Mouse (Mus musculus) stomach, embryonic 16.5 days (tissue): ENCODE data around the gene Cers3. TPM values are rescaled to one million over a fixed set of nuclear protein-coding genes. Genes with fewer than 3 reads are reported as not detected.

Source experiments
- ATAC-seq: fragments of 200-750 bp; cut with Nextera tagmentation; 2 replicates; pipeline ENCODE4 v1.8.0; 2017; ENCODE audit warnings: moderate number of reproducible peaks, moderate TSS enrichment; ENCODE audit not compliant: insufficient read depth, low FRiP score
- H3K27ac ChIP-seq: fragments of 300-500 bp; sonication (generic); 2 replicates; pipeline ENCODE4 v1.5.1; 2014; ENCODE audit warnings: low read length
- H3K27me3 ChIP-seq: fragments of 300-500 bp; sonication (generic); 2 replicates; pipeline ENCODE4 v1.6.1; 2014; ENCODE audit warnings: low read length, control low read depth, mixed read lengths; ENCODE audit not compliant: control insufficient read depth, insufficient read depth
- H3K36me3 ChIP-seq: fragments of 300-500 bp; sonication (generic); 2 replicates; pipeline ENCODE4 v1.6.1; 2014; ENCODE audit warnings: low read length; ENCODE audit not compliant: control insufficient read depth, insufficient read depth
- H3K4me1 ChIP-seq: fragments of 300-500 bp; sonication (generic); 2 replicates; pipeline ENCODE4 v1.6.1; 2014; ENCODE audit warnings: low read length, control low read depth, mixed read lengths; ENCODE audit not compliant: control insufficient read depth, insufficient read depth
- H3K4me2 ChIP-seq: fragments of 300-500 bp; sonication (generic); 2 replicates; pipeline ENCODE4 v1.6.1; 2014; ENCODE audit warnings: low read depth, low read length, mixed read lengths
- H3K4me3 ChIP-seq: fragments of 300-500 bp; sonication (generic); replicated peaks from 2 replicates; pipeline ENCODE4 v1.5.1; 2014; ENCODE audit warnings: mild to moderate bottlenecking, low read length
- H3K9ac ChIP-seq: fragments of 300-500 bp; sonication (generic); 2 replicates; pipeline ENCODE4 v1.6.1; 2014; ENCODE audit warnings: low read length
- H3K9me3 ChIP-seq: fragments of 300-500 bp; sonication (generic); replicated peaks from 2 replicates; pipeline ENCODE4 v1.6.1; 2016; ENCODE audit warnings: low read length, control low read depth; ENCODE audit not compliant: control insufficient read depth
- WGBS: fragments of 180-500 bp; shearing (Covaris S2); extraction: QIAGEN DNeasy Blood & Tissue Kit; methylation state at CpG from one replicate; pipeline ENCODE4 v1.1.7; 2014; 5-methylcytosine and 5-hydroxymethylcytosine counted together
- polyA plus RNA-seq: library from polyadenylated mRNA; unstranded; fragments of >200 nt; fragmentation: Nextera tagmentation; extraction: Ambion mirVana; gene quantifications from 2 replicates; pipeline ENCODE4 v1.2.1, GENCODE M21; 2015

The Cers3 gene
- 19.4 and 27.8 TPM in 2 replicates for polyA plus RNA-seq

DNA sequence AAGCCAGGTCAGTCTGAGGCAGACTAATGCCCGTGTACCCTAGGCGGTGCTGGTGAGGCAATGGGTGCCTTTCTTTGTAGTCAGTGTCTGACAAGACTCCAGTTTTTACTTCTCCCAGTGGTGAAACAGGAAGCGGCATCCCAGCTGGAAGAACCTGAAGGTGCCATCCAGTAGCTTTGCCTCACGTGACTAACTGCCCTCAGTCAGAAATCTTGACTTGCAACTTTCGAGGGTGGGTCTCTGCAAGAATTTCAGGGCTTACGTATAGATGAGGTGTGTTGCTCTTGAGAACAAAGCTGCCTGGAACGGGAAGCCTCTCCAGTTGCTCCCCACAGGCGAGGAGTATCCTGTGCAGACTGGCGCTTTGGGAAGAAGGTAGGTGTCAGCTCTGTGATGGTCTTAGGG lies at the start of gene Cers3:
TSS of gene Cers3 (plus strand) at position 128 of the 405 bp plus-strand sequence.
- Histone ChIP-seq H3K4me3 (peak within 1 kb of the TSS; percentile 35), H3K4me1 (peaks cover 3% of the 10 kb centered on the region; the same call in 1 of the 2 replicates), H3K9me3 (no peaks in the 10 kb centered on the region), H3K9ac (peak within 1 kb of the TSS; percentile 52), H3K4me2 (peak within 1 kb of the TSS; percentile 35), H3K27me3 (no peaks in the 10 kb centered on the region), H3K36me3 (no peaks in the 10 kb centered on the region), H3K27ac (peak within 1 kb of the TSS; percentile 73)
- 55% methylated on average over 9 of the region's 9 CpGs for WGBS
- peak; percentile 29; the same call in 1 of the 2 replicates for ATAC-seq

GRCm38 (mm10) chr7:66694467-66694866 lies 48.8 kb upstream of the Cers3 start:
- Histone ChIP-seq H3K36me3 (no peaks in the 10 kb centered on the region), H3K27me3 (no peaks in the 10 kb centered on the region), H3K9me3 (no peaks in the 10 kb centered on the region), H3K9ac (no peak overlapping the region), H3K4me3 (no peak overlapping the region), H3K27ac (no peak overlapping the region), H3K4me1 (peaks cover 7% of the 10 kb centered on the region), H3K4me2 (0 out of 2 replicates have a peak overlapping the region, but pooled peaks have one; percentile 24)
- no peak for ATAC-seq
- WGBS = 64% methylated on average over 7 of the region's 7 CpGs

GRCm38 (mm10) chr7:66702721-66703120 lies 40.6 kb upstream of the Cers3 start:
- no peak overlapping the region for H3K9ac ChIP-seq
- H3K27ac ChIP-seq = no peak overlapping the region
- H3K4me1 ChIP-seq = peaks cover 5% of the 10 kb centered on the region; the same call in 1 of the 2 replicates
- H3K27me3 ChIP-seq = no peaks in the 10 kb centered on the region
- no peak for ATAC-seq
- WGBS = 88% methylated on average over 7 of the region's 7 CpGs
- no peaks in the 10 kb centered on the region for H3K9me3 ChIP-seq
- H3K4me2 ChIP-seq = no peak overlapping the region
- H3K36me3 ChIP-seq = no peaks in the 10 kb centered on the region
- H3K4me3 ChIP-seq = no peak overlapping the region

GRCm38 (mm10) chr7:66704631-66705030 lies 38.7 kb upstream of the Cers3 start:
- H3K9ac ChIP-seq = no peak overlapping the region
- H3K36me3 ChIP-seq = no peaks in the 10 kb centered on the region
- H3K4me3 ChIP-seq = no peak overlapping the region
- peaks cover 5% of the 10 kb centered on the region; the same call in 1 of the 2 replicates for H3K4me1 ChIP-seq
- 92% methylated on average over 3 of the region's 3 CpGs for WGBS
- H3K9me3 ChIP-seq = no peaks in the 10 kb centered on the region
- no peak overlapping the region for H3K27ac ChIP-seq
- H3K27me3 ChIP-seq = no peaks in the 10 kb centered on the region
- no peak for ATAC-seq
- no peak overlapping the region for H3K4me2 ChIP-seq

GRCm38 (mm10) chr7:66711166-66711565 lies 32.1 kb upstream of the Cers3 start:
- Histone ChIP-seq H3K27me3 (no peaks in the 10 kb centered on the region), H3K4me3 (no peak overlapping the region), H3K4me2 (no peak overlapping the region), H3K9ac (no peak overlapping the region), H3K27ac (no peak overlapping the region), H3K9me3 (no peaks in the 10 kb centered on the region), H3K36me3 (peaks cover 20% of the 10 kb centered on the region), H3K4me1 (no peaks in the 10 kb centered on the region)
- ATAC-seq = no peak
- 33% methylated on average over 2 of the region's 2 CpGs for WGBS

DNA sequence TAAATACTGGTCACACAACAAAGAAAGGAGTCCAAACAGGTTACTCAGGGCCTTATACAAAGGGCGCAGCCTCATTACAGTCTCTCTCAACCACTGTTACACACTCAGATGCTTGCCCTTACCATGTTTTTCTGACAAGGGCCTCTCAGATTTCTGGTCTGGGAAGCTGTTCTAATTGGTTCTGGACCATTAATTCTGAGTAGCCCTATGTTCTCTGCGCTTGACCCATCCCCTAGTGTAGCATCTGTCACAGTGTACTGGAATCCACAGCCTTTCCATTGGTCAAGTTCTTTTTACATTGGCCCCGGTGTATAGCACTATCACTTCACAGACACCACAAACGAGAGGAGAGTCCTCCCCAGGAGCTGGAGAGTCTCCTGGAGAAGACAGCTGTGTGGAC lies 18.8 kb upstream of the Cers3 start:
- no peak overlapping the region for H3K4me3 ChIP-seq
- no peaks in the 10 kb centered on the region for H3K9me3 ChIP-seq
- H3K27ac ChIP-seq = no peak overlapping the region
- H3K9ac ChIP-seq = no peak overlapping the region
- no peaks in the 10 kb centered on the region for H3K36me3 ChIP-seq
- WGBS = 77% methylated on average over 4 of the region's 4 CpGs
- no peak for ATAC-seq
- H3K4me2 ChIP-seq = no peak overlapping the region
- H3K4me1 ChIP-seq = no peaks in the 10 kb centered on the region
- no peaks in the 10 kb centered on the region for H3K27me3 ChIP-seq

GRCm38 (mm10) chr7:66724954-66725353 lies 18.4 kb upstream of the Cers3 start:
- Histone ChIP-seq H3K36me3 (no peaks in the 10 kb centered on the region), H3K4me2 (no peak overlapping the region), H3K4me1 (no peaks in the 10 kb centered on the region), H3K4me3 (no peak overlapping the region), H3K9me3 (no peaks in the 10 kb centered on the region), H3K9ac (no peak overlapping the region), H3K27ac (no peak overlapping the region), H3K27me3 (no peaks in the 10 kb centered on the region)
- 82% methylated on average over 6 of the region's 6 CpGs for WGBS
- no peak for ATAC-seq

DNA sequence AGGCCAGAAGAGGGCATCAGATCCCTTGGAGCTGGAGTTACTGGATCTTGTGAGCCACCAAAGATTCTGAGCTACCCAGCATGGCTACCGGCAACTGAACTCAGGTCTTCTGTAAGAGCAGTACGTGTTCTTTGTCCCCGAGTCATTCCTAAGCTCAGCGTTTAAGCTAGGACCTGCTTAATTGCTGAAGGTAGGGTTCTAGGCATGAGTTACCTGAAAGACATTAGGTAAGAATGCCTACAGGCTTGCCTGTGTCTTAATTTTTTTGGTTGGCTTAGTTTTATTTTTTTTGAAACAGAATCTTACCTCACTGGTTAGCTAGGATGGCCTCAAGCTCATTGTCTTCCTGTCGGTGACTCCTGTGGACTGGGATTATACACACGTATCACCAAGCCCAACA lies 15.2 kb upstream of the Cers3 start:
- Histone ChIP-seq H3K4me1 (no peaks in the 10 kb centered on the region), H3K36me3 (no peaks in the 10 kb centered on the region), H3K9me3 (no peaks in the 10 kb centered on the region), H3K4me3 (no peak overlapping the region), H3K27ac (no peak overlapping the region), H3K4me2 (no peak overlapping the region), H3K9ac (no peak overlapping the region), H3K27me3 (no peaks in the 10 kb centered on the region)
- ATAC-seq = no peak
- WGBS = 94% methylated on average over 6 of the region's 6 CpGs

- Histone ChIP-seq H3K36me3 (no peaks in the 10 kb centered on the region), H3K9me3 (no peaks in the 10 kb centered on the region), H3K4me3 (no peak overlapping the region), H3K27me3 (no peaks in the 10 kb centered on the region), H3K4me1 (no peaks in the 10 kb centered on the region), H3K4me2 (no peak overlapping the region), H3K9ac (no peak overlapping the region), H3K27ac (no peak overlapping the region)
- WGBS = 66% methylated on average over 2 of the region's 2 CpGs
- no peak for ATAC-seq
These were observed 14.1 kb upstream of the Cers3 start for GRCm38 (mm10) chr7:66729232-66729631.

DNA sequence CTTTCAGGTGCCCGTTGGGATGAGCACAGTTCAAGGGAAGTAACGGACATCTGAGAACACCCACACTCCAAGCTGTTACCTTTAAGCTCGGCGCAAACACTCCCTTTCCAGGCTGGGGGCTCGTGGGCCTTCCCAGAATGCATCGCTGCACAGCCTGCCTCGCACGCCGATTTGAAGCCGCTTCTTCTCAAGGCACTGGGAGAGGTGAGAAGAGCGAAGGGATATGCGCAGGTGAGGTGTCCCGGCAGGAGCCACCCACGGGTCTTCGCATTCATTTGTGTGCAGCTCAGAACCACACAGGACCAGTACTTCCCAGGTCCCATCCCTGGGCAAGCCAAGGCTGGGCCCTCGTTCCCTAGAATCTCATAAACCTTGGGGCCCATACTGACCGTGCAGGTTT lies 9.9 kb upstream of the Cers3 start:
- WGBS = 91% methylated on average over 17 of the region's 17 CpGs
- no peak overlapping the region for H3K27ac ChIP-seq
- no peak overlapping the region for H3K4me3 ChIP-seq

More for the DNA sequence above, 9.9 kb upstream of the Cers3 start:
- H3K4me2 ChIP-seq = no peak overlapping the region
- H3K9ac ChIP-seq = no peak overlapping the region
- no peaks in the 10 kb centered on the region for H3K36me3 ChIP-seq
- no peak for ATAC-seq
- no peaks in the 10 kb centered on the region for H3K4me1 ChIP-seq
- H3K27me3 ChIP-seq = no peaks in the 10 kb centered on the region
- no peaks in the 10 kb centered on the region for H3K9me3 ChIP-seq
